Mouse (Mus musculus): ENCODE results near the gene Selenow.
A peak's percentile ranks its signal among the peaks of the same experiment; 100 is the strongest.
"Not testable (repeated sequence)": the region's sequence is repeated elsewhere in the genome, so short reads cannot be mapped to it uniquely, and the experiment has no call there.

Selenow gene

GRCm38 (mm10) chr7:15945721-15946536, 23.7 kb upstream of the Selenow start, which contains the start of gene Nop53:
TSS of gene Nop53 (minus strand) at chr7:15946074.
- peak; percentile 98 for DNase-seq

- DNase-seq = no peak
These were observed 23.0 kb upstream of the Selenow start for GRCm38 (mm10) chr7:15945211-15945610.

- DNase-seq = no peak
These were observed 22.1 kb upstream of the Selenow start for GRCm38 (mm10) chr7:15944311-15944710.

GRCm38 (mm10) chr7:15938621-15939020, 16.4 kb upstream of the Selenow start:
- no peak for DNase-seq

- DNase-seq = no peak
These were observed 15.3 kb upstream of the Selenow start for GRCm38 (mm10) chr7:15937491-15937890.

- DNase-seq = no peak
These were observed 11.5 kb upstream of the Selenow start for GRCm38 (mm10) chr7:15933437-15934359.

GRCm38 (mm10) chr7:15931635-15932034, 9.4 kb upstream of the Selenow start:
- DNase-seq = no peak

GRCm38 (mm10) chr7:15930543-15930942, 8.3 kb upstream of the Selenow start:
- DNase-seq = no peak

GRCm38 (mm10) chr7:15929910-15930309, 7.7 kb upstream of the Selenow start:
- DNase-seq = peak; percentile 57

- peak; percentile 35 for DNase-seq
These were observed 406 bp downstream of the Selenow start for GRCm38 (mm10) chr7:15921796-15922195.

GRCm38 (mm10) chr7:15920645-15921190, 1.5 kb downstream of the Selenow start:
- DNase-seq = no peak

- no peak for DNase-seq
These were observed 2.3 kb downstream of the Selenow start for GRCm38 (mm10) chr7:15919947-15920346.

- DNase-seq = no peak
These were observed 3.8 kb downstream of the Selenow start for GRCm38 (mm10) chr7:15918371-15918770.

- DNase-seq = no peak
These were observed 5.2 kb downstream of the Selenow start for GRCm38 (mm10) chr7:15916996-15917395.

GRCm38 (mm10) chr7:15916134-15916723, 6.0 kb downstream of the Selenow start:
- no peak for DNase-seq

- DNase-seq = not testable (repeated sequence)
These were observed 6.5 kb downstream of the Selenow start for GRCm38 (mm10) chr7:15915695-15916094.

GRCm38 (mm10) chr7:15914751-15915150, 7.5 kb downstream of the Selenow start:
- DNase-seq = no peak

GRCm38 (mm10) chr7:15914252-15914651, 8.0 kb downstream of the Selenow start:
- peak; percentile 25 for DNase-seq

GRCm38 (mm10) chr7:15912183-15912582, 10.0 kb downstream of the Selenow start:
- DNase-seq = peak; percentile 65

- DNase-seq = no peak
These were observed 11.7 kb downstream of the Selenow start for GRCm38 (mm10) chr7:15910521-15910920.

- DNase-seq = no peak
These were observed 14.1 kb downstream of the Selenow start for GRCm38 (mm10) chr7:15907971-15908590.

GRCm38 (mm10) chr7:15906602-15907001, 15.6 kb downstream of the Selenow start:
- DNase-seq = no peak
